Mouse (Mus musculus) left cerebral cortex, adult 6 months (tissue): Measurements from ENCODE around the gene Opa1. TPM values are rescaled to one million over a fixed set of nuclear protein-coding genes. Genes with fewer than 3 reads are reported as not detected.

Experiments
- long read RNA-seq, 2 experiments: library from polyadenylated mRNA; unstranded; transcript quantifications; one replicate each; pipeline ENCODE4 v2.0.0; 2019 to 2020
- polyA plus RNA-seq: library from polyadenylated mRNA; unstranded; fragments of <200 nt; fragmentation: Nextera tagmentation; gene quantifications from 2 replicates; pipeline ENCODE4 v1.2.3, GENCODE M21; 2021

Gene Opa1
- polyA plus RNA-seq = 23.4 and 25.6 TPM in 2 replicates
- long read RNA-seq, experiment 1, full-length matches to known transcripts = 202 of 349 reads
- long read RNA-seq, experiment 1, partial matches to known transcripts = 70 of 349 reads
- long read RNA-seq, experiment 1, other reads (novel, unspliced or antisense) = 77 of 349 reads
- long read RNA-seq, experiment 2, full-length matches to known transcripts = 6 of 48 reads
- long read RNA-seq, experiment 2, partial matches to known transcripts = 15 of 48 reads
- long read RNA-seq, experiment 2, other reads (novel, unspliced or antisense) = 27 of 48 reads

DNA sequence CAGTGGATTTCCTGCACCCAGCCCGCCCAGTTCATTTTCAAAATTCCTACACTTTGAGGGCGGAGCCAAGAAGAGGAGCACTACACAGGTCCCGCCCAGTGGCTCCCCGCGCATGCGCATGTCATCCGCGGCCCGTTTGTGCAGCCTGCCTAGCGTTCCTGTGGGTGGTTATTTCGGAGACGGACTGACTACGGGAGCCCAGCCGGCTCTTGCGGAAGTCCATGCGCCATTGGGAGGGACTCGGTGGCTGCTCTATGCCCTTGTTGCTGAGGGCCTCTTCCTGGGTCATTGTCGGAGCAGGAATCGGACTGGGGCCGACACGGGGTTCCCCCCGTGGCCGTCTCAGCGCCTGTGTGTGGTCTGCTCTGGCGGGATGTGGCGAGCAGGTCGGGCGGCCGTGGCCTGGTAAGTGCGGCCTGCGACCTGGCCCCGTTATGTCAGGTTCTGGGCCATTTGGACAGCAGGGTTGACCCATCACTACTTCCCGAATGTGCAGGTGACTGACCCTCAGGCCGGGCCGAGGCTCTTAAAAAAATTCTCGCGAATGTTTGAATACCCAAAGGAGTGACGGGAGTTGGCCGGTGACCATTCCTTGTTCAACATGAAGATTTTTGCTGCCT, at the start of gene Opa1:
Gene Opa1 (plus strand): TSS at position 168 of the 620 bp plus-strand sequence.

DNA sequence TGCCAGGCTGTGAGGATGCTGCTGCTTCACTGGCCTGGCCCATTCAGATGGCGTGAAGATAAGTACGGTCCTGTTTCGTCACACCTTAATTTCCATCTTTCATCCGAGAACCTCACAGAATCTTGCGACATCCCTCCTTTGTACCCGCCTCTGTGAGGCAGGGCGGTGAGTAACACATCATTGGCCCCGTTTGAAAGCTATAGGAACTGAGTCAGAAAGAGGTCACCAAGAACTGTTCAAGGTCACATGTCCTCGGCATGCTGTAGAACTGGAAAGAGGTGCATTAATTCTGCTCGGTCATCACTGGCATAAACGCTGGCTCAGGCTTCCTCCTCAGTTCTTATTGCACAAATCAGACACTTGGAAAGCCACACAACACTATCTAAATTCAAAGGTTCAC, 34.3 kb upstream of the Opa1 start, which contains the start of gene Atp13a4:
Gene Atp13a4 (minus strand): TSS at position 36 of the 400 bp plus-strand sequence.

Other genes starting within 250 kb of the Opa1 start
- 1.0 and 1.6 TPM in 2 replicates for gene Atp13a5, start 200.6 kb upstream of the Opa1 start, polyA plus RNA-seq
- 3.0 and 3.4 TPM in 2 replicates for gene Atp13a4, start 34.5 kb upstream of the Opa1 start, polyA plus RNA-seq